Mouse (Mus musculus) neural tube, embryonic 12.5 days (tissue): ENCODE data around the gene Cdhr3. TPM values are rescaled to one million over a fixed set of nuclear protein-coding genes. Genes with fewer than 3 reads are reported as not detected.
A peak's percentile ranks its signal among the peaks of the same experiment; 100 is the strongest.

ENCODE experiments used
- ATAC-seq: fragments of 200-750 bp; cut with Nextera tagmentation; 2 replicates; pipeline ENCODE4 v1.8.0; 2017; ENCODE audit warnings: low read depth, mild to moderate bottlenecking, moderate TSS enrichment, moderate library complexity; ENCODE audit not compliant: low FRiP score
- H3K27ac ChIP-seq: fragments of 300-500 bp; sonication (generic); 2 replicates; pipeline ENCODE4 v1.5.1; 2016
- H3K27me3 ChIP-seq: fragments of 300-500 bp; sonication (generic); replicated peaks from 2 replicates; pipeline ENCODE4 v1.6.1; 2016; ENCODE audit warnings: mild to moderate bottlenecking
- H3K36me3 ChIP-seq: fragments of 300-500 bp; sonication (generic); 2 replicates; pipeline ENCODE4 v1.6.1; 2016; ENCODE audit warnings: mild to moderate bottlenecking
- H3K4me1 ChIP-seq: fragments of 300-500 bp; sonication (generic); 2 replicates; pipeline ENCODE4 v1.6.1; 2016
- H3K4me2 ChIP-seq: fragments of 300-500 bp; sonication (generic); replicated peaks from 2 replicates; pipeline ENCODE4 v1.6.1; 2016; ENCODE audit warnings: mild to moderate bottlenecking
- H3K4me3 ChIP-seq: fragments of 300-500 bp; sonication (generic); 2 replicates; pipeline ENCODE4 v1.5.1; 2016
- H3K9ac ChIP-seq: fragments of 300-500 bp; sonication (generic); 2 replicates; pipeline ENCODE4 v1.6.1; 2016; ENCODE audit warnings: mild to moderate bottlenecking
- H3K9me3 ChIP-seq: fragments of 300-500 bp; sonication (generic); 2 replicates; pipeline ENCODE4 v1.6.1; 2016; ENCODE audit warnings: mild to moderate bottlenecking
- WGBS: fragments of 180-500 bp; shearing (Covaris S2); methylation state at CpG from one replicate; pipeline ENCODE4 v1.1.7; 2016; 5-methylcytosine and 5-hydroxymethylcytosine counted together
- polyA plus RNA-seq: library from polyadenylated mRNA; unstranded; fragments of >200 nt; fragmentation: Nextera tagmentation; extraction: Ambion mirVana; gene quantifications from 2 replicates; pipeline ENCODE4 v1.2.1, GENCODE M21; 2016

The Cdhr3 gene
- polyA plus RNA-seq, 1 experiment from 2014 or later = 0.06 TPM

DNA sequence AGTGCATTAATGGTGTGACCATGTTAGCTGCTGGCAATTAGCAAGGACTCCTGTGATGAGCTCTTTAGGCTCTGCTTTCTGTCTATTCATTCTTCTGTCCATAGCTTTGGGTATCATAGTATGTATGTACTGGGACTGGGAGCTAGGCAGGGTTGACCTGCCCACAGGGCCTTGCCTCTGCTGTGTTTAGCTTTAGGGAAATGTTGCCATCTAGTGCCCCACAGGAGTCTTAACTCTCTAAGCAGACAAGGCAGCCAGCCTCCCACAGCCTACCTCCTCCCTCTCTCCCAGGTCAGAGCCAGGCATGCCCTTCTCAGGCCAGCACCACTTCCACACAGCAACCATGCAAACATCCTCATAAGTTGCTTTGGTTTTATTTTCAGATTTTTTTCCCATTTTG lies 16.9 kb upstream of the Cdhr3 start:
- Histone ChIP-seq H3K36me3 (no peaks in the 10 kb centered on the region), H3K9ac (no peak overlapping the region), H3K4me3 (no peak overlapping the region), H3K4me2 (no peak overlapping the region), H3K4me1 (peaks cover 21% of the 10 kb centered on the region), H3K27ac (no peak overlapping the region), H3K27me3 (no peaks in the 10 kb centered on the region), H3K9me3 (no peaks in the 10 kb centered on the region)
- ATAC-seq = peak; percentile 67

DNA sequence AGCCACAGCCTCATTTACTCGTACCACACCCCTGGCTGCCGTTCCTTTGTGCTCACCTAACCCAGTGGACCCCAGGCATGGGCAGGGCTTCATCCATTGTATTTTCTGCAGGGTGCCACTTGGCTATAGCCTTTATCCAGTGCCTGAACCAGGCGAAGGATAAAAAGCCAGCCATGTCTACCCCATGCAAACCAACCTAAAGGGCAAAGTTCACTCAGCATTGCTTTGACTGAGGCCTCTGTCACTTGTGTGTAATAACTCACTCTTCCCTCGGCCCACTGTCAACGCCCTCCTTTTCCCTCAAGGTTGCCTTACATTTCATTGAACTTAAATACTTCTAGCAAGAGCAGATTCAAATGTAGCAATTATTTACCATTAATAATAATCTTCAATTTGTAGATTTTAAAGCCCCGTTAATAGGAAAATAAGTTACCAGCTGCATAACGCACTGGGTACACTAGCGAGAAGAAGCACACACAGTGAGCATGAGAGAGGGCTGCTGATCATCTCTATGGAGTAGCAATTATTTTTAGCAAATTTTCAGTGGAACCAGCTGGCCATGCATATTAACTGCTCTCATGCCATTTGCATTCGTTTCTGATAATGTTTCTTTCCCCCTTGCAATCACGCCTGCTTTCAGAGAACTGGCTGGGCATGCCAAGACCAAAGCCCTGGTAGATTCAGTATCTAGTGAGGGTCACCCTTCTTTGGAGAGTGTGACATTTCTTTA lies 13.9 kb upstream of the Cdhr3 start:
- Histone ChIP-seq H3K27ac (no peak overlapping the region), H3K4me3 (no peak overlapping the region), H3K9ac (no peak overlapping the region), H3K36me3 (no peaks in the 10 kb centered on the region), H3K4me1 (peaks cover 26% of the 10 kb centered on the region), H3K9me3 (no peaks in the 10 kb centered on the region), H3K4me2 (no peak overlapping the region), H3K27me3 (no peaks in the 10 kb centered on the region)
- WGBS = 58% methylated on average over 10 of the region's 10 CpGs
- no peak for ATAC-seq

DNA sequence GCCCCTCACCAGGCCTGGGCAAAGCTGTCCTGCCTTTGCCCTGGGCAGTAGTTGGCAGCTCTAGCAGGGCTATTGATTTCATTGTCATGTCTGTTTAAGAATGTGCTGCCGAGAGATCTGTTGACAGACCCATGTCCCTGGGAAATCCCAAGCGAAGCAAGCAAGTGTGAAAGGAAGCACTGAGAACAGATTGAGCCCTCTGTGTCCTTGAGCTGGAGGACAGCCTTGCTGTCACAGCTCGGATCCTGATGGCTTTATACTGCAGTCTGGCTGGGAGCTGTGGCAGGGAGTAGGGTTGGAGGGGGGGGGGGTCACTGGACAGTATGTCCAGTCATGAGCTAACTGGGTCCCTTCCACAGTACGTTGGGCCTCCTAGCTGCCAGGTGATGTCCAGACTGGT lies 13.0 kb upstream of the Cdhr3 start:
- no peak for ATAC-seq
- no peaks in the 10 kb centered on the region for H3K27me3 ChIP-seq

DNA sequence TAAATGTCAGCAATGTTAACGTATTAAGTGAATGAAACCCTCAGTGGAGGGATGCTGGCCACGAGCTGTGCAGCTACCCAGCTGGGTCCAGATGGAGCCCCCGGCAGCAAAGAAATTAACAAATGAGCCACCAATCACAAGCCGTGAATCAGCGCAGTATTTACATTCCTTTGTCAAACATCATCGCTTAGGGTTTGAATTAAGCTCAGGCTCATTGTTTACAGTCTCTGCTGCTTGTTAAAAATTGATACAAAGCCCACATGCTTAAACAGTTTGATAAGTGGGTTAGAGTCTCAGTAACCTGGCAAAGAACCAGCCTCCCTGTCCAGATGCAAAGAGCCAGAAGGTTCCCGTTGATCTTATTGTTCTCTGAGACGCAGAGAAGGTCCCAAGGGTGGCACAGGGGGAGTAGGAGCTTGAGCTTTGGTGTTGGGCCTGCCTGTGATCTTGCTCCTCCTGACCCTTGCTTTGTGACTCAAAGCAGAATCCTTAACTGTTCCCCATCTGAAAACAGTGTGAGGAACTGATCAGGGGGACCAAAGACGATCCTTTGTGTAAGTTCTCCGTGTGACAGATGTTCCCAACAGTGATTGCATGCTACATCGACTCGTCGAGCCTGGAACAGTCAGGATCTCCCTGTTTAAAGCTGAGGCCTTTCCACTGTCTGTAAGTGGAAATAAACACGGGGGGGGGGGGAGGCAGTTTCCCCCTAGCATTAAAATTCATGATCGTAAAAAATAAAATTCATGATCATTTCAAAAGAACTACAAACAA lies 9.9 kb upstream of the Cdhr3 start:
- H3K36me3 ChIP-seq = no peaks in the 10 kb centered on the region
- 35% methylated on average over 15 of the region's 15 CpGs for WGBS
- 0 out of 2 replicates have a peak overlapping the region, but pooled peaks have one; percentile 12 for H3K4me2 ChIP-seq
- peaks cover 14% of the 10 kb centered on the region for H3K4me1 ChIP-seq
- H3K27me3 ChIP-seq = no peaks in the 10 kb centered on the region
- H3K9me3 ChIP-seq = no peaks in the 10 kb centered on the region
- no peak overlapping the region for H3K27ac ChIP-seq
- H3K9ac ChIP-seq = no peak overlapping the region
- H3K4me3 ChIP-seq = no peak overlapping the region
- ATAC-seq = peak; percentile 69

More for the DNA sequence above, 13.0 kb upstream of the Cdhr3 start:
- Histone ChIP-seq H3K4me3 (no peak overlapping the region), H3K9me3 (no peaks in the 10 kb centered on the region), H3K36me3 (no peaks in the 10 kb centered on the region), H3K27ac (no peak overlapping the region), H3K4me2 (no peak overlapping the region), H3K9ac (no peak overlapping the region), H3K4me1 (peaks cover 19% of the 10 kb centered on the region)
- 70% methylated on average over 4 of the region's 4 CpGs for WGBS

DNA sequence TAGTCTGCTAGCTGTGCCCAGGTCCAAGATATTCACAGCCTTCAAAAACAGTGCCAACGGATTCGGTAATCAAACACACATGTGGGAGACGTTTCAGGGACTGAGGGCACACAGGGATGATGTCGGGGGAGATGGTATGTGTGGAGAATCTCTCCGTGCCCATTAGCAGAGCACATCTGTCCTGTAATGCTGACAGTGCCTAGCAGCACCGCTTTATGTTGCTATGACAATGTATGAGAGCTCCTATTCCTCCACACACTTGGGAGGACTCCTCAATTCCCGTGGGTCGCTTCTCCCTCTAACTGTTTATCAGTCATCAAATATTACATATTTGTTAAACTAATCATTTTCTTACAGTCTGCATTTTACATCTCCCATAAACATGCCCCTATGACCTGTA lies 9.0 kb upstream of the Cdhr3 start:
- ATAC-seq = no peak
- Histone ChIP-seq H3K27ac (no peak overlapping the region), H3K36me3 (no peaks in the 10 kb centered on the region), H3K27me3 (no peaks in the 10 kb centered on the region), H3K4me2 (no peak overlapping the region), H3K9me3 (no peaks in the 10 kb centered on the region), H3K9ac (no peak overlapping the region), H3K4me3 (no peak overlapping the region), H3K4me1 (peaks cover 14% of the 10 kb centered on the region)
- 78% methylated on average over 8 of the region's 8 CpGs for WGBS

DNA sequence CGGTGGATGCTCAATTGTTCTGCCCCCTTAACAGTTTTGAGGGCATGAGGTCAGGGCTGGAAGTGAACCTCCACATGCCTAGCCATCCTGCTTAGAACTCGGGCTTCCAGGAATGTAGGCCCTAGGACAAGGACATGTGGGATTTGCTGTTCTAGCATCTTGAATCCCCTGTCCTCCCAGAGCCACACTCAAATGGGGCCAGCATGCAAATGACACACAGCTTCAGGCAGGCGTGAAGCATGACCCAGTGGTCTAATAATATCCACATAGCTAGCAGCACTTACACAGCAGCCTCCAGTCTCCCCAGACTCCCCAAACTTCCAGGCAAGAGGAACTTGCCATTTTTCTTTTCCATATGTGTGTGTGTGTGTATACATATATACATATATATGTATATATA lies 3.3 kb upstream of the Cdhr3 start:
- H3K4me1 ChIP-seq = no peaks in the 10 kb centered on the region
- no peaks in the 10 kb centered on the region for H3K9me3 ChIP-seq
- ATAC-seq = no peak
- H3K36me3 ChIP-seq = no peaks in the 10 kb centered on the region
- no peak overlapping the region for H3K4me2 ChIP-seq
- H3K9ac ChIP-seq = no peak overlapping the region
- no peaks in the 10 kb centered on the region for H3K27me3 ChIP-seq
- H3K4me3 ChIP-seq = no peak overlapping the region
- WGBS = 70% methylated on average over 3 of the region's 3 CpGs
- no peak overlapping the region for H3K27ac ChIP-seq

DNA sequence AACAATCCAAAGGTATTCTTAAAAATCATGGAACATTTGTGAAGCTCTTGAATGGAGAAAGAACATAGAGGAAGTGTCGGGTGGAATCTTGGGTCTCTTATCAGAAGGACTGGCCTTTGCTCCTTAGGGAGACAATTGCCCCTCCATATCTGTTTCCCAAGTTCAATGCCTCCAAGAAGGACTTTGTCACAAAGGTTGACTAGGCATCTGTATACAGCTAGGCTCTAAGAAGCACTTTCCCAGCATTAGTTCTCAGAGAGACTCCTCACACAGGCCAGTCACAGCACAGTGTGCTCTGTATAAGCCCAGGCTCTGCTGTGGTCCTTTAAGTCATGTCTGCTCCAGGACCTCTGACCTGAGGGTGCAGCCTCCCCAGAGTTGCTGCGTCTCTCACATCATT lies 479 bp downstream of the Cdhr3 start:
- 89% methylated on average over 2 of the region's 2 CpGs for WGBS
- ATAC-seq = no peak; the same call in 1 of the 2 replicates
- 0 out of 2 replicates have a peak, but pooled peaks cover 2% of the 10 kb centered on the region for H3K27me3 ChIP-seq
- no peaks in the 10 kb centered on the region for H3K4me1 ChIP-seq
- H3K4me3 ChIP-seq = no peak overlapping the region
- no peak overlapping the region for H3K4me2 ChIP-seq
- no peaks in the 10 kb centered on the region for H3K36me3 ChIP-seq
- no peak overlapping the region for H3K9ac ChIP-seq
- no peaks in the 10 kb centered on the region for H3K9me3 ChIP-seq
- H3K27ac ChIP-seq = no peak overlapping the region

DNA sequence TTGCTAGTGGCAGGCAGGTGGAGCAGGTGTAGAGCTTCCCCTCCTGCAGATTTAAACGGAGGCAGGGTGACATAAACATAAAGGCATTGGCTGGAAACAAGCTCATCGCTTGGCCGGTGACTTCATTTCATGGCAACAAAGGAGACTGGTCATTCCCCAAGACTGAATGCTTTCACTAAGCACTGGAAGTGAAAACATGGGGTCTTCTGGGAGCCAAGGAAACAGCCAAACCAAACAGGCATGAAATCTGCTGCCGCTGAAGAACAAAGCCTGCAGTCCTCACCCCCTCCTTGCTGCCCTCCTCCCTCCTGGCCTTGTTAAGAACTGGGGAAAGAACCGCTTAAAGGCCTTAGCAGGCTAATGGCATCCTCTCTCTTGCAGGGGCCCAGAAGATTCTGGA lies 6.5 kb downstream of the Cdhr3 start:
- Histone ChIP-seq H3K9ac (no peak overlapping the region), H3K9me3 (no peaks in the 10 kb centered on the region), H3K4me3 (no peak overlapping the region), H3K27me3 (0 out of 2 replicates have a peak, but pooled peaks cover 2% of the 10 kb centered on the region), H3K4me1 (peaks cover 13% of the 10 kb centered on the region; the same call in 1 of the 2 replicates), H3K4me2 (no peak overlapping the region), H3K36me3 (no peaks in the 10 kb centered on the region), H3K27ac (no peak overlapping the region)
- ATAC-seq = peak; percentile 75
- 22% methylated on average over 5 of the region's 5 CpGs for WGBS

DNA sequence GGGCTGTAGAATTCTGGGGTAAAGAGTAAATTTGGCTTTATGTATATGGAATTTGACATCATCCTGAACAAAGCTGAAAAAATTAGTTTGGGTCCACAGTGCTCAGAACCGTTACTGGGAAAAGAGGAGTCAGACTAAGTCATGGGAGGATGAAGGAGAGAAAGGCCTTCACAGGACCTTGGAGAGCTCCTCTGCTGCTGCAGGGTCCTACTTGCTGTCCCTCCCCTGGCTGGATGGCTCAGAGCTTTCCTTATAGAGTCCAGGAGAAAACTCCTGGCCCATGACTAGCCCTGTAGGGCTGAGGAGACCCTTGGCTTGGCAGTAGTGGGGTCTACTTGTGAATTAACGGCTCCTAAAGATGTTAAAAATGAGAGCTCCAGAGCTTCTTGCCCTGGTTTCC lies 8.0 kb downstream of the Cdhr3 start:
- H3K4me2 ChIP-seq = no peak overlapping the region
- 53% methylated on average over 2 of the region's 2 CpGs for WGBS
- H3K27me3 ChIP-seq = 0 out of 2 replicates have a peak, but pooled peaks cover 6% of the 10 kb centered on the region
- H3K27ac ChIP-seq = no peak overlapping the region
- peaks cover 13% of the 10 kb centered on the region; the same call in 1 of the 2 replicates for H3K4me1 ChIP-seq
- H3K4me3 ChIP-seq = no peak overlapping the region
- no peak for ATAC-seq
- no peak overlapping the region for H3K9ac ChIP-seq
- H3K9me3 ChIP-seq = no peaks in the 10 kb centered on the region
- no peaks in the 10 kb centered on the region for H3K36me3 ChIP-seq

DNA sequence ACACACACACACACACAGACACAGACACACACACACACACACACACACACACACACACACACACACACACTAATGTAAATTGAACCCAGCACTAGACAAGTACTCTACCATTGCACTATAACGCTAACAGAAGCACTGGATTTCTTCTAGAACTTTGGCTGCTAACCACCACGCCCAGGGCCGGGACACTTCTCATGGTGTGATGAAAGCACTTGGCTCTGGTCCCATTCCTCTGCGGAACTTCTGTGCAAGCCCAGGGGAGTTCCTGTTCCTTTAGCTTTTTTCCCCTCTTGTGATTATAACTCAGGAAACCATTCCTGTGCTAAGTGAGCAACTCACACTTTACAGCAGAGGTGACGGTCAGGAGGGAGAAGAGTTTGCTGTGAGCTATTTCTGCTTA lies 9.3 kb downstream of the Cdhr3 start:
- no peaks in the 10 kb centered on the region for H3K36me3 ChIP-seq
- peaks cover 13% of the 10 kb centered on the region; the same call in 1 of the 2 replicates for H3K4me1 ChIP-seq
- no peak overlapping the region for H3K27ac ChIP-seq
- H3K4me2 ChIP-seq = no peak overlapping the region
- H3K4me3 ChIP-seq = no peak overlapping the region
- H3K9me3 ChIP-seq = no peaks in the 10 kb centered on the region
- H3K27me3 ChIP-seq = 0 out of 2 replicates have a peak, but pooled peaks cover 6% of the 10 kb centered on the region
- no peak overlapping the region for H3K9ac ChIP-seq
- WGBS = 74% methylated on average over 5 of the region's 5 CpGs
- no peak for ATAC-seq

DNA sequence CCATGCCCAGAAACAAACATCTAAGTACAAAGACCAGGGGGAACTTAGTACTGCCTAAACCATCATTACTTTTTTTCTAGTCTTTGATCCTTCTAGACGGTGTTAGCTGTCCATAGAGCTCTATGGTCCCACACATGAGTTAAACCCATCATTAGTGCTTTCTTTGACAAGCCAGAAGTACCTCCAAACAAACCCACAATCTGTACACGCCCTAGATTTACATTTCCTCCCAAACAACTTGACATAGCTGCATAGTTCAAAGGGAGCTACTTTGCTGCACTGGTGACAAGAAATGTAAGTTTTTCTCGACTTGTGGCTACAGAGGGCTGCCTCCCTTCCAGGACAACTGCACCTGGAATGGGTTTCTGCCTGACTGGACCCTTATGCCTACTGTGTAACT lies 16.4 kb downstream of the Cdhr3 start:
- H3K4me1 ChIP-seq = peaks cover 22% of the 10 kb centered on the region
- ATAC-seq = no peak
- H3K4me2 ChIP-seq = no peak overlapping the region

DNA sequence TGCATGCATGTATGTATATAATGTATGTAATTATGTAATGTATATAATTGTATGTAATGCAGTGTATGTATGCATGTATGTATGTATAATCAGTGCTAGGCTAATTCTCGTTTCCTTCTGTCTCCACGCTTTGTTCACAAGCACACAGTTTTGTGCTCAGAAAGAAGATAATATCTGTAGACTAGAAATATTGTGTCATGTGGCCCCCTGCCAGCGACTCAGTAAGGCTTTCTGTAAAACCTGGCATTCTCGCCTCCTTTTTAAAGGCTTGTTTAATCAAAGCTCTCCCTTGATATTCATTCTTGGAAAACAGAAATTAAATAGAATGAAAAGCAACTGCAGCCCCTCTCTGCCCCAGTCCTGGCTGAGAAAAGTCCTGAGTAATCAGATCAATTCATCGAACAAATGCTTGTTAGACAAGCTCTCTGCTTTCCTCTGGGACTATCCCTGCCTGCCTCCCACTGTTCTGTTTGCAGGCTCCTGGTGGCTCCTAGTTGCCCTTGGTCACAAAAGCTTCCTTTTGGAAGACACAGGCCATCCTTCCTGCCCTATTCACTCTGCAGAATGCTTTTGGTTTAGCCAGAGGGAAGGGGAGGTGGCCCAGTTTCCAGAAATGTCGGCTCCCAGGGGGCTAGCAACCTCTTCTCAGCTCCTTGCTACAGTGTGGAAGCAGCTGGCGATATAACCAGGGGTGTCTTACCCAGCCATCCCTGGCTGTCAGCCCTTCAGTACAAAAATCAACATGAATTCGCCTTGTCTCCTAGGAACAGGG lies 20.6 kb downstream of the Cdhr3 start:
- no peaks in the 10 kb centered on the region for H3K9me3 ChIP-seq
- no peaks in the 10 kb centered on the region for H3K36me3 ChIP-seq
- no peak overlapping the region for H3K4me2 ChIP-seq
- 51% methylated on average over 8 of the region's 8 CpGs for WGBS
- H3K27ac ChIP-seq = no peak overlapping the region
- H3K27me3 ChIP-seq = no peaks in the 10 kb centered on the region
- peak; percentile 45 for ATAC-seq
- H3K4me1 ChIP-seq = peaks cover 22% of the 10 kb centered on the region
- no peak overlapping the region for H3K9ac ChIP-seq
- no peak overlapping the region for H3K4me3 ChIP-seq

More for the DNA sequence above, 16.4 kb downstream of the Cdhr3 start:
- Histone ChIP-seq H3K9ac (no peak overlapping the region), H3K4me3 (no peak overlapping the region), H3K27me3 (0 out of 2 replicates have a peak, but pooled peaks cover 3% of the 10 kb centered on the region), H3K9me3 (no peaks in the 10 kb centered on the region), H3K36me3 (no peaks in the 10 kb centered on the region), H3K27ac (no peak overlapping the region)
- 68% methylated on average over 3 of the region's 3 CpGs for WGBS
